Mouse (Mus musculus): ENCODE measurements around the gene Rnf144b. TPM values are rescaled to one million over a fixed set of nuclear protein-coding genes. Genes with fewer than 3 reads are reported as not detected.

Rnf144b gene
- polyA plus RNA-seq, 1 experiment, result 0.17 TPM

DNA sequence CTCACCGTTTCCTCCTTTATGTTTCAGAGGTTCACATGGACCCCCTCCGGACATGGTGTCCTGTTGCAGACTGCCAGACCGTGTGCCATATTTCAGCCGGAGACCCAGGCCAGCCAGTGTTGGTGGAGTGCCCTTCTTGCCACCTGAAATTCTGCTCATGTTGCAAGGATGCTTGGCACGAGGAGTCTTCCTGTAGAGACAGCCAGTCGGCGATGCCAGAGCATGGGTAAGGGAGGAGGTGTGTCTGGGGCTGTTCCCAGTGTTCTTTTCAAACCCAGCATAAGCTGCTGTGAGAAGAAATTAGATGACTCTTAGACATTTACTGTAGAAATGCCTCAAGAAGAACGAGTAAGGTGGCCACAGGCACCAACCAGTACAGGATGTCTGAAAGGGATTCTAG lies 114.9 kb downstream of the Rnf144b start:
- H3K4me2 ChIP-seq (ENCODE audit: low read depth), result no peak overlapping the region
- H3K4me3 ChIP-seq, result no peak overlapping the region
- no peak for TF ChIP-seq MAX (IDR thresholded peaks at IDR 0.05; ENCODE audit: low read depth)
- TF ChIP-seq TCF3 (IDR thresholded peaks at IDR 0.05; ENCODE audit: insufficient read length, low read depth), result no peak
- no peak for TF ChIP-seq TCF12 (IDR thresholded peaks at IDR 0.05; ENCODE audit: insufficient read depth, poor library complexity, severe bottlenecking)
- no peak for TF ChIP-seq MYOG (IDR thresholded peaks at IDR 0.05; ENCODE audit: control insufficient read depth in 1 of 3, insufficient read depth in 1 of 3, insufficient read length in 2 of 3, low read depth in 2 of 3)
- no peak for TF ChIP-seq MYOD1 (IDR thresholded peaks at IDR 0.05; ENCODE audit: control insufficient read depth in 1 of 3, insufficient read length in 2 of 3, low read depth in 2 of 3)
- TF ChIP-seq CEBPB (IDR thresholded peaks at IDR 0.05; ENCODE audit: insufficient read depth, poor library complexity, severe bottlenecking), result no peak
- no peak for TF ChIP-seq POLR2AphosphoS2 (IDR thresholded peaks at IDR 0.05; ENCODE audit: insufficient read length, low read depth)
- no peak for TF ChIP-seq POLR2A (IDR thresholded peaks at IDR 0.05; ENCODE audit: insufficient read length, low read depth)
- TF ChIP-seq E2F4 (IDR thresholded peaks at IDR 0.05; ENCODE audit: insufficient read depth), result no peak
- no peak for TF ChIP-seq REST (IDR thresholded peaks at IDR 0.05; ENCODE audit: insufficient read depth, insufficient read length)
- TF ChIP-seq USF1 (IDR thresholded peaks at IDR 0.05; ENCODE audit: low read depth), result no peak
- TF ChIP-seq SRF (IDR thresholded peaks at IDR 0.05; ENCODE audit: control insufficient read depth, insufficient read length, low read depth), result no peak

DNA sequence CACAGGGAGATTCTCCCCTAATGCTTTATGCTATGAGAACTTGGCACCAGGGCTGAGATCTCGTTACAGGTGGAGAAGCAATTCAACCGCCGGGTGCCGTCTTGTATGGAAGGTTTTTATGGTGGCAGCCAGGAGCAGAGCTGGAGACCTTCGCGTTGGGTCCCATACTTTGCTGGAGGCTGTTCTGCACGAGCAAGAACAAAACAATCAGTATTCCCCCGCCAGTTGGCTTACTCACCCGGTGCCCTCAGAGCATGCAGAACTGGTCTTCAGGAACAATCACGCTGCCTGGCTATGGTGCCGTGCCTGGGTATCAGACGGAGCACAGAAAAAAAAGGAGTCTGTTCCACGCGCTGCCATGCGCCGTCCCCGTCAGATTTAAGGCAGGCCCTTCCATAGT lies 115.7 kb downstream of the Rnf144b start:
- H3K36me3 ChIP-seq (ENCODE audit: control insufficient read depth, insufficient read depth), result no peaks in the 10 kb centered on the region
- no peak overlapping the region for H3K4me3 ChIP-seq
- H3K79me2 ChIP-seq (ENCODE audit: control insufficient read depth, insufficient read depth), result no peaks in the 10 kb centered on the region
- H3K27me3 ChIP-seq (ENCODE audit: control insufficient read depth, insufficient read depth, insufficient read length), result no peaks in the 10 kb centered on the region
- H3K4me2 ChIP-seq (ENCODE audit: low read depth), result no peak overlapping the region
- H3ac ChIP-seq (ENCODE audit: control insufficient read depth, insufficient read length), result no peak overlapping the region
- TF ChIP-seq CEBPB (IDR thresholded peaks at IDR 0.05; ENCODE audit: insufficient read depth, poor library complexity, severe bottlenecking), result no peak
- TF ChIP-seq TCF3 (IDR thresholded peaks at IDR 0.05; ENCODE audit: insufficient read length, low read depth), result no peak
- no peak for TF ChIP-seq E2F4 (IDR thresholded peaks at IDR 0.05; ENCODE audit: insufficient read depth)
- no peak for TF ChIP-seq MYOD1 (IDR thresholded peaks at IDR 0.05; ENCODE audit: control insufficient read depth in 1 of 3, insufficient read length in 2 of 3, low read depth in 2 of 3)
- TF ChIP-seq POLR2A (IDR thresholded peaks at IDR 0.05; ENCODE audit: insufficient read length, low read depth), result no peak

More for the DNA sequence above, 114.9 kb downstream of the Rnf144b start:
- H3ac ChIP-seq (ENCODE audit: control insufficient read depth, insufficient read length), result no peak overlapping the region
- no peaks in the 10 kb centered on the region for H3K79me2 ChIP-seq (ENCODE audit: control insufficient read depth, insufficient read depth)
- no peaks in the 10 kb centered on the region for H3K36me3 ChIP-seq (ENCODE audit: control insufficient read depth, insufficient read depth)
- H3K27me3 ChIP-seq (ENCODE audit: control insufficient read depth, insufficient read depth, insufficient read length), result no peaks in the 10 kb centered on the region

DNA sequence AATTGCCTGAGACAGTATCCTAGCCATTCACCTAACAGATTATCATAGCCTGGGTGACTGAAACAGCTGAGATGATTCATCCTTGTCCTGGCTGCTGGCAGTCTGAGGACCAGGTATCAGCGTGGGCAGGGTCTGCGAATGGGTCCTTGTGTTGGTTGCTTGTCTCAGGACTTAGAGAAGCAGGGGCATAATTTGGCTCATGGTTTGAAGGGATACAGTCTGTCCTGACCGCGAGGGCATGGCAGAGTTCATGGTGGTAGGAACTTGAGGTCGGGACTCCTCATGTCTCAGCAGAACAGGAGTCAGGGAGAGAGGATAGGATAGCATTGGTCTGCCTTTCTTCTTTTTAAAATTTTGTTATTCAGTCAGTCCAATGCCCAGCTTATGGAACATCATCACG lies 121.1 kb downstream of the Rnf144b start:
- Histone ChIP-seq H3K4me2 (ENCODE audit: low read depth) (no peak overlapping the region), H3K27me3 (ENCODE audit: control insufficient read depth, insufficient read depth, insufficient read length) (no peaks in the 10 kb centered on the region), H3K4me3 (no peak overlapping the region), H3ac (ENCODE audit: control insufficient read depth, insufficient read length) (no peak overlapping the region), H3K36me3 (ENCODE audit: control insufficient read depth, insufficient read depth) (no peaks in the 10 kb centered on the region), H3K79me2 (ENCODE audit: control insufficient read depth, insufficient read depth) (no peaks in the 10 kb centered on the region)
- TF ChIP-seq POLR2A (IDR thresholded peaks at IDR 0.05; ENCODE audit: insufficient read length, low read depth) (no peak), TCF12 (IDR thresholded peaks at IDR 0.05; ENCODE audit: insufficient read depth, poor library complexity, severe bottlenecking) (no peak), POLR2AphosphoS2 (IDR thresholded peaks at IDR 0.05; ENCODE audit: insufficient read length, low read depth) (no peak), MAX (IDR thresholded peaks at IDR 0.05; ENCODE audit: low read depth) (no peak), USF1 (IDR thresholded peaks at IDR 0.05; ENCODE audit: low read depth) (no peak), SRF (IDR thresholded peaks at IDR 0.05; ENCODE audit: control insufficient read depth, insufficient read length, low read depth) (no peak), CEBPB (IDR thresholded peaks at IDR 0.05; ENCODE audit: insufficient read depth, poor library complexity, severe bottlenecking) (no peak), E2F4 (IDR thresholded peaks at IDR 0.05; ENCODE audit: insufficient read depth) (no peak), REST (IDR thresholded peaks at IDR 0.05; ENCODE audit: insufficient read depth, insufficient read length) (no peak)

DNA sequence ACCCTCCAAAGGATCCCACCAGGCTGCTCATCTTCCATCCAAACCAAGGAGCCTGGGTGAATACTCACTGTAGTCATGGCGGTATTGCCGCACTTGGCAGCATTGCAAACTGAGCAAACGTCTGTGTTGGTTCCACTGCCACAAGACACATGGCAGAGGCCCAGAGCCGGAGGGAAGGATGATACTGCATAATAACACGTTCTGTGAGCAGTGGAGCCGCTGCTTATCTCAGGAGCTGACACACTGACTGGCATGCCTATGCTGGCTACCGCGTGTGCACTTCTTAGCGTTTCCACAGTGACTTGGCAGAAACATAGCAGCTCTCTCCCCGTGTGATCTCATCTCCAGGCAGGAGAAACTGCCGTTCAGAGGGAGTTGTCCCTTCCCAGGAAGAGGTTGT lies 122.3 kb downstream of the Rnf144b start:
- no peaks in the 10 kb centered on the region for H3K27me3 ChIP-seq (ENCODE audit: control insufficient read depth, insufficient read depth, insufficient read length)
- no peaks in the 10 kb centered on the region for H3K36me3 ChIP-seq (ENCODE audit: control insufficient read depth, insufficient read depth)
- no peak overlapping the region for H3K4me2 ChIP-seq (ENCODE audit: low read depth)
- no peak overlapping the region for H3ac ChIP-seq (ENCODE audit: control insufficient read depth, insufficient read length)
- H3K79me2 ChIP-seq (ENCODE audit: control insufficient read depth, insufficient read depth), result no peaks in the 10 kb centered on the region
- TF ChIP-seq POLR2AphosphoS2 (IDR thresholded peaks at IDR 0.05; ENCODE audit: insufficient read length, low read depth), result no peak
- no peak for TF ChIP-seq MAX (IDR thresholded peaks at IDR 0.05; ENCODE audit: low read depth)
- TF ChIP-seq TCF3 (IDR thresholded peaks at IDR 0.05; ENCODE audit: insufficient read length, low read depth), result no peak
- no peak for TF ChIP-seq E2F4 (IDR thresholded peaks at IDR 0.05; ENCODE audit: insufficient read depth)
- TF ChIP-seq CEBPB (IDR thresholded peaks at IDR 0.05; ENCODE audit: insufficient read depth, poor library complexity, severe bottlenecking), result no peak
- TF ChIP-seq MYOG (IDR thresholded peaks at IDR 0.05; ENCODE audit: control insufficient read depth in 1 of 3, insufficient read depth in 1 of 3, insufficient read length in 2 of 3, low read depth in 2 of 3), result no peak
- TF ChIP-seq POLR2A (IDR thresholded peaks at IDR 0.05; ENCODE audit: insufficient read length, low read depth), result no peak
- no peak for TF ChIP-seq USF1 (IDR thresholded peaks at IDR 0.05; ENCODE audit: low read depth)
- TF ChIP-seq TCF12 (IDR thresholded peaks at IDR 0.05; ENCODE audit: insufficient read depth, poor library complexity, severe bottlenecking), result no peak
- TF ChIP-seq REST (IDR thresholded peaks at IDR 0.05; ENCODE audit: insufficient read depth, insufficient read length), result no peak
- no peak for TF ChIP-seq SRF (IDR thresholded peaks at IDR 0.05; ENCODE audit: control insufficient read depth, insufficient read length, low read depth)
- no peak for TF ChIP-seq MYOD1 (IDR thresholded peaks at IDR 0.05; ENCODE audit: control insufficient read depth in 1 of 3, insufficient read length in 2 of 3, low read depth in 2 of 3)
- no peak overlapping the region for H3K4me3 ChIP-seq

DNA sequence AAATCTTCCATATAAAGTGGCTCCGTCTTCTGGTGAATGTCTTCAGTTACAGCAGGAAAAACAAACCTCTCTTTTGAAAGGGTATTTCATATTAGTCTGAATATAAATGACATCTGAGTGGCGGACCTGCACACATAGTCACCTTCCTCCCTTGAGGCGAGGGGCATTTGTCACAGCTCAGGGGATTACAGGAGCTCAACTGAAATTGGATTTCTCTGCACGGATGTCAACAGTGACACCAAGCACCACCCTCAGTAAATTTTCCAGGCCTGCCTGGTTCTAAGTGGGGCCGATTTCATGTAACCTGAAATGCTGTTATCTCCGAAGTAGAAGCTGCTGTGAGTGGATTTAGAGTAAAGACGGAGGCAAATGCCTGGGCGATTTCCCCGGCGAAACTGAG lies 124.0 kb downstream of the Rnf144b start:
- no peaks in the 10 kb centered on the region for H3K79me2 ChIP-seq (ENCODE audit: control insufficient read depth, insufficient read depth)
- no peak overlapping the region for H3K4me2 ChIP-seq (ENCODE audit: low read depth)
- no peak for TF ChIP-seq E2F4 (IDR thresholded peaks at IDR 0.05; ENCODE audit: insufficient read depth)
- H3ac ChIP-seq (ENCODE audit: control insufficient read depth, insufficient read length), result no peak overlapping the region
- no peaks in the 10 kb centered on the region for H3K36me3 ChIP-seq (ENCODE audit: control insufficient read depth, insufficient read depth)
- no peaks in the 10 kb centered on the region for H3K27me3 ChIP-seq (ENCODE audit: control insufficient read depth, insufficient read depth, insufficient read length)
- no peak overlapping the region for H3K4me3 ChIP-seq
